Mouse (Mus musculus): ENCODE data around the gene Sdk1.

DNA sequence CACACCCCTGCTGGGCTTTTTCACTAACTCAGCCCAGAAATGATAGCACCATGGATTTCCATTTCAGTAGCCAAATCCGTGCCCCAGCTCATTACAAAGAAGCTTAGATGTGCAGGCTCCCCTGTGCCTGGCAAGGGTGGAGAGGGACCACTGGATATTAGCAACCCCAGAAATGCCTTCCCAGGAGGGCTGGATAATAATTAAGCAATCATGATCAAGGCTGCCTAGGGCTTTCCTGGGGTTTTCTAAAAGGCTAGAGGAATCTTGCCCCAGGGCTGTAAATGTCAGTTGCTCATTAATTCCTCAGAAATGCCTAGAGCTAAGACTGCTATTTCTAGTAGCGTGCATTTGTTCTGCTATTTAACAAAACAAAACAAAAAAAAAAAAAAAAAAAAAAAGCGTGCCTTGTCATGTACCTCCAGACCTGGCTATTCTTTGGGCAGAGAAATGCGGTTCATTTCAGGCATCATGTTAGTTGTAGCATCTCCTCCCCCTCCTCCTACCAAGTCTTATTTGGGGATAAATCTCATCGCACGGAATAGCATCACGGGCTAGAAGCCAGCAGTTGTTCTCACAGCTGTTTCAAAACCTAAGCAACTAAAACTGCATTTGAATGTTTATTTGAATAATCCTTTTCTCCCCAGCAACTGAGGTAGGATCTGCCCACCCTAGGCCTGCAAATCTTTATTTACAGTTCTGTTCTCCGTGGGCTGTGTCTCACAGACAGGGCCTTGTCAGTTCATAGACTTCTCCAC lies 617.3 kb downstream of the Sdk1 start:
- no peak for TF ChIP-seq CTCF (IDR thresholded peaks at IDR 0.05; ENCODE audit: low read depth)
- no peak for TF ChIP-seq EP300 (optimal IDR thresholded peaks at IDR 0.05)

Measured in stomach, postnatal 0 days (tissue).